Mouse (Mus musculus): ENCODE data around the gene Zfp287. TPM values are rescaled to one million over a fixed set of nuclear protein-coding genes. Genes with fewer than 3 reads are reported as not detected.

Zfp287 gene
- polyA plus RNA-seq, 1 experiment from 2014 or later, result 18.5 TPM

- DNase-seq (ENCODE audit: low spot score) (no peak), ATAC-seq (ENCODE audit: low FRiP score) (no peak)
- no peaks in the 10 kb centered on the region for H3K27me3 ChIP-seq (ENCODE audit: control insufficient read depth, insufficient read depth, low read length)
- H3K4me1 ChIP-seq (replicated peaks; ENCODE audit: control insufficient read depth, insufficient read depth, low read length), result no peaks in the 10 kb centered on the region
- no peaks in the 10 kb centered on the region for H3K9me3 ChIP-seq (ENCODE audit: control insufficient read depth, low read length)
- no peak overlapping the region for H3K27ac ChIP-seq
- no peaks in the 10 kb centered on the region for H3K36me3 ChIP-seq (replicated peaks; ENCODE audit: control insufficient read depth, insufficient read depth)
- H3K4me3 ChIP-seq (replicated peaks; ENCODE audit: low read length), result no peak overlapping the region
- WGBS, result 87% methylated on average over 4 of the region's 4 CpGs
- no peak overlapping the region for H3K9ac ChIP-seq
- H3K4me2 ChIP-seq (replicated peaks), result no peak overlapping the region
These were observed 51.8 kb downstream of the Zfp287 start for GRCm38 (mm10) chr11:62679954-62680353.

- Histone ChIP-seq H3K9ac (no peak overlapping the region), H3K27ac (no peak overlapping the region), H3K4me1 (replicated peaks; ENCODE audit: control insufficient read depth, insufficient read depth, low read length) (no peaks in the 10 kb centered on the region), H3K9me3 (ENCODE audit: control insufficient read depth, low read length) (no peaks in the 10 kb centered on the region), H3K4me2 (replicated peaks) (no peak overlapping the region), H3K4me3 (replicated peaks; ENCODE audit: low read length) (no peak overlapping the region), H3K36me3 (replicated peaks; ENCODE audit: control insufficient read depth, insufficient read depth) (no peaks in the 10 kb centered on the region), H3K27me3 (ENCODE audit: control insufficient read depth, insufficient read depth, low read length) (no peaks in the 10 kb centered on the region)
- 87% methylated on average over 7 of the region's 7 CpGs for WGBS
- ATAC-seq (ENCODE audit: low FRiP score), result no peak
- DNase-seq (ENCODE audit: low spot score), result no peak
These were observed 52.8 kb downstream of the Zfp287 start for GRCm38 (mm10) chr11:62678778-62679354.

- H3K9ac ChIP-seq, result no peak overlapping the region; the same call in 1 of the 2 replicates
- no peak overlapping the region for H3K27ac ChIP-seq
- no peak for ATAC-seq (ENCODE audit: low FRiP score)
- WGBS, result 95% methylated on average over 4 of the region's 4 CpGs
- H3K9me3 ChIP-seq (ENCODE audit: control insufficient read depth, low read length), result no peaks in the 10 kb centered on the region
- no peaks in the 10 kb centered on the region for H3K27me3 ChIP-seq (ENCODE audit: control insufficient read depth, insufficient read depth, low read length)
- H3K4me3 ChIP-seq (replicated peaks; ENCODE audit: low read length), result no peak overlapping the region
- DNase-seq (ENCODE audit: low spot score), result no peak
- no peaks in the 10 kb centered on the region for H3K4me1 ChIP-seq (replicated peaks; ENCODE audit: control insufficient read depth, insufficient read depth, low read length)
- H3K4me2 ChIP-seq (replicated peaks), result no peak overlapping the region
- H3K36me3 ChIP-seq (replicated peaks; ENCODE audit: control insufficient read depth, insufficient read depth), result no peaks in the 10 kb centered on the region
These were observed 55.5 kb downstream of the Zfp287 start for GRCm38 (mm10) chr11:62676290-62676596.

- H3K9me3 ChIP-seq (ENCODE audit: control insufficient read depth, low read length), result no peaks in the 10 kb centered on the region
- DNase-seq (ENCODE audit: low spot score) (peak; percentile 86), ATAC-seq (ENCODE audit: low FRiP score) (peak; percentile 88)
- no peaks in the 10 kb centered on the region for H3K27me3 ChIP-seq (ENCODE audit: control insufficient read depth, insufficient read depth, low read length)
- WGBS, result 21% methylated on average over 17 of the region's 17 CpGs
- peak overlapping the region; percentile 45 for H3K4me2 ChIP-seq (replicated peaks)
- H3K9ac ChIP-seq, result peak overlapping the region; percentile 22; the same call in 1 of the 2 replicates
- no peaks in the 10 kb centered on the region for H3K36me3 ChIP-seq (replicated peaks; ENCODE audit: control insufficient read depth, insufficient read depth)
- H3K4me1 ChIP-seq (replicated peaks; ENCODE audit: control insufficient read depth, insufficient read depth, low read length), result no peaks in the 10 kb centered on the region
- H3K27ac ChIP-seq, result no peak overlapping the region
- H3K4me3 ChIP-seq (replicated peaks; ENCODE audit: low read length), result no peak overlapping the region
These were observed 56.0 kb downstream of the Zfp287 start for GRCm38 (mm10) chr11:62675480-62676289.

- DNase-seq (ENCODE audit: low spot score) (no peak), ATAC-seq (ENCODE audit: low FRiP score) (no peak)
- H3K9me3 ChIP-seq (ENCODE audit: control insufficient read depth, low read length), result no peaks in the 10 kb centered on the region
- no peak overlapping the region for H3K4me2 ChIP-seq (replicated peaks)
- no peak overlapping the region for H3K4me3 ChIP-seq (replicated peaks; ENCODE audit: low read length)
- H3K27me3 ChIP-seq (ENCODE audit: control insufficient read depth, insufficient read depth, low read length), result no peaks in the 10 kb centered on the region
- H3K27ac ChIP-seq, result no peak overlapping the region
- no peaks in the 10 kb centered on the region for H3K36me3 ChIP-seq (replicated peaks; ENCODE audit: control insufficient read depth, insufficient read depth)
- WGBS, result 85% methylated on average over 6 of the region's 6 CpGs
- no peaks in the 10 kb centered on the region for H3K4me1 ChIP-seq (replicated peaks; ENCODE audit: control insufficient read depth, insufficient read depth, low read length)
- no peak overlapping the region for H3K9ac ChIP-seq
These were observed 61.7 kb downstream of the Zfp287 start for GRCm38 (mm10) chr11:62670006-62670405.

GRCm38 (mm10) chr11:62669471-62669870 is 62.2 kb downstream of the Zfp287 start:
- Histone ChIP-seq H3K9ac (no peak overlapping the region), H3K4me1 (replicated peaks; ENCODE audit: control insufficient read depth, insufficient read depth, low read length) (no peaks in the 10 kb centered on the region), H3K4me3 (replicated peaks; ENCODE audit: low read length) (no peak overlapping the region), H3K9me3 (ENCODE audit: control insufficient read depth, low read length) (no peaks in the 10 kb centered on the region), H3K36me3 (replicated peaks; ENCODE audit: control insufficient read depth, insufficient read depth) (no peaks in the 10 kb centered on the region), H3K4me2 (replicated peaks) (no peak overlapping the region), H3K27ac (no peak overlapping the region; the same call in 1 of the 2 replicates), H3K27me3 (ENCODE audit: control insufficient read depth, insufficient read depth, low read length) (no peaks in the 10 kb centered on the region)
- WGBS, result 52% methylated on average over 12 of the region's 12 CpGs
- DNase-seq (ENCODE audit: low spot score), result no peak
- ATAC-seq (ENCODE audit: low FRiP score), result no peak

GRCm38 (mm10) chr11:62668986-62669385 is 62.7 kb downstream of the Zfp287 start:
- Histone ChIP-seq H3K36me3 (replicated peaks; ENCODE audit: control insufficient read depth, insufficient read depth) (no peaks in the 10 kb centered on the region), H3K9ac (no peak overlapping the region), H3K27ac (no peak overlapping the region), H3K4me1 (replicated peaks; ENCODE audit: control insufficient read depth, insufficient read depth, low read length) (no peaks in the 10 kb centered on the region), H3K27me3 (ENCODE audit: control insufficient read depth, insufficient read depth, low read length) (no peaks in the 10 kb centered on the region), H3K4me2 (replicated peaks) (no peak overlapping the region), H3K9me3 (ENCODE audit: control insufficient read depth, low read length) (no peaks in the 10 kb centered on the region), H3K4me3 (replicated peaks; ENCODE audit: low read length) (no peak overlapping the region)
- DNase-seq (ENCODE audit: low spot score) (no peak), ATAC-seq (ENCODE audit: low FRiP score) (no peak)
- WGBS, result 92% methylated on average over 5 of the region's 5 CpGs

GRCm38 (mm10) chr11:62664250-62664649 is 67.5 kb downstream of the Zfp287 start:
- ATAC-seq (ENCODE audit: low FRiP score) (no peak), DNase-seq (ENCODE audit: low spot score) (no peak)
- H3K4me1 ChIP-seq (replicated peaks; ENCODE audit: control insufficient read depth, insufficient read depth, low read length), result no peaks in the 10 kb centered on the region
- H3K27ac ChIP-seq, result no peak overlapping the region
- no peaks in the 10 kb centered on the region for H3K36me3 ChIP-seq (replicated peaks; ENCODE audit: control insufficient read depth, insufficient read depth)
- no peaks in the 10 kb centered on the region for H3K27me3 ChIP-seq (ENCODE audit: control insufficient read depth, insufficient read depth, low read length)
- H3K4me2 ChIP-seq (replicated peaks), result no peak overlapping the region
- WGBS, result 85% methylated on average over 6 of the region's 6 CpGs
- H3K4me3 ChIP-seq (replicated peaks; ENCODE audit: low read length), result no peak overlapping the region
- H3K9ac ChIP-seq, result no peak overlapping the region
- no peaks in the 10 kb centered on the region for H3K9me3 ChIP-seq (ENCODE audit: control insufficient read depth, low read length)

- ATAC-seq (ENCODE audit: low FRiP score) (no peak), DNase-seq (ENCODE audit: low spot score) (no peak)
- Histone ChIP-seq H3K27ac (no peak overlapping the region), H3K4me2 (replicated peaks) (no peak overlapping the region), H3K9ac (no peak overlapping the region), H3K36me3 (replicated peaks; ENCODE audit: control insufficient read depth, insufficient read depth) (no peaks in the 10 kb centered on the region), H3K4me3 (replicated peaks; ENCODE audit: low read length) (no peak overlapping the region), H3K9me3 (ENCODE audit: control insufficient read depth, low read length) (no peaks in the 10 kb centered on the region), H3K4me1 (replicated peaks; ENCODE audit: control insufficient read depth, insufficient read depth, low read length) (no peaks in the 10 kb centered on the region), H3K27me3 (ENCODE audit: control insufficient read depth, insufficient read depth, low read length) (no peaks in the 10 kb centered on the region)
- 69% methylated on average over 4 of the region's 4 CpGs for WGBS
These were observed 70.8 kb downstream of the Zfp287 start for GRCm38 (mm10) chr11:62660885-62661284.

All from hindbrain, embryonic 14.5 days (tissue).